9 mouse cellular contexts compared by ENCODE assay signal in the genomic region with DNA sequence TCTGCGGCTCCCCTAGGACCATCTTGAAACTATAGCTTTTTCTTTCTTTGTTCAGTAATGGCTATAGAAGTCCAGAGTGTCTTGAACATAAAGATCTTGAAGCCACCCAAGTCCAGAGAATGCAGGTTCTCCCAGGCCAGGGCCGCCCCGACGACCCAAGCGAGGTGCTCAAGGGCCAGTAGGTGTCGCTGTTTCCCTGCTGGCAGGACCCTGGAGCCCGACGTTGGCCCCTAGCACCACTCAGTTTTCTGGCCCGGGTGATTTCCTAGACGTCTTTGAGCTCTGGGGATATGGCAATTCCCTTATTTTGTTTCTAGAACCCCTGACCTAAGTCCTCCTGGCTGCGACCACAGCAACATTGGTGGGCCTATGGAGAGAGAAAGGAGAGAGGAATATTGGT.
DNase-seq lines count a peak whose midpoint lies in the region; ATAC-seq and TF ChIP-seq lines count a peak whose summit lies in the region.
"Had no signal": no experiment of that assay in that cellular context is flagged by ENCODE, and none has a peak within 500 bp of the region (broad histone marks: within the 10 kb centered on the region; RNA-seq: fewer than 3 reads in every experiment).

No protein-coding gene starts in this region.

- DNase-seq in heart, adult 8-10 months (ENCODE audit: low spot score), result no peak
- peak; percentile 26 for DNase-seq in G1E (ENCODE audit: low spot score)
- DNase-seq in cerebellum, postnatal 14 days, result peak; percentile 95 to 96
- peak; percentile 86 for DNase-seq in hindbrain, embryonic 10.5 days (ENCODE audit: low spot score)
- DNase-seq in left cerebral cortex, postnatal 36 days (ENCODE audit: low spot score in 2 of 2), result peak; percentile 83 to 85
- DNase-seq in neural tube, embryonic 10.5 days (ENCODE audit: extremely low spot score, low spot score), result peak; percentile 87
- DNase-seq in thymus, postnatal 4 days, result peak; percentile 80

- intact Hi-C loops in left cerebral cortex, postnatal 36 days (cut with DNase I), result loop anchor here (10.0 kb wide), 1 partner anchor 1780 kb away; no protein-coding TSS in a partner anchor

- no peak overlapping the region for H3K27ac ChIP-seq in heart, embryonic 12.5 days (ENCODE audit: poor library complexity, severe bottlenecking)
- peak overlapping the region; percentile 99 for H3K27ac ChIP-seq in hindbrain, embryonic 10.5 days
- H3K27ac ChIP-seq: limb, embryonic 12.5 days had no signal

- 1% methylated on average over 11 of the region's 11 CpGs for WGBS in heart, embryonic 12.5 days
- WGBS in hindbrain, embryonic 10.5 days, result 1% methylated on average over 11 of the region's 11 CpGs

- TF ChIP-seq CTCF in G1E (IDR thresholded peaks at IDR 0.05; ENCODE audit: low read depth, low read length), result peak; percentile 65; the same call in 1 of the 2 replicates

- peaks cover 17% of the 10 kb centered on the region for H3K4me1 ChIP-seq in heart, embryonic 12.5 days (replicated peaks)
- peaks cover 16% of the 10 kb centered on the region for H3K4me1 ChIP-seq in G1E (ENCODE audit: insufficient read depth, low read depth, low read length)
- peaks cover 25% of the 10 kb centered on the region for H3K4me1 ChIP-seq in hindbrain, embryonic 10.5 days (replicated peaks)

- H3K9ac ChIP-seq in heart, embryonic 12.5 days, result no peak overlapping the region
- H3K9ac ChIP-seq: limb, embryonic 12.5 days had no signal

- H3K36me3 ChIP-seq in heart, embryonic 12.5 days, result no peaks in the 10 kb centered on the region
- H3K36me3 ChIP-seq in G1E (replicated peaks), result no peaks in the 10 kb centered on the region
- H3K36me3 ChIP-seq in hindbrain, embryonic 10.5 days, result no peaks in the 10 kb centered on the region
- H3K36me3 ChIP-seq: limb, embryonic 12.5 days had no signal

- H3K4me3 ChIP-seq in heart, embryonic 12.5 days, result no peak overlapping the region
- H3K4me3 ChIP-seq in G1E (ENCODE audit: low read depth, low read length), result no peak overlapping the region
- H3K4me3 ChIP-seq in hindbrain, embryonic 10.5 days, result peak overlapping the region; percentile 85
- H3K4me3 ChIP-seq: limb, embryonic 12.5 days had no signal

- no peaks in the 10 kb centered on the region; the same call in 1 of the 2 replicates for H3K9me3 ChIP-seq in heart, embryonic 12.5 days (replicated peaks)
- no peaks in the 10 kb centered on the region for H3K9me3 ChIP-seq in G1E (replicated peaks)
- H3K9me3 ChIP-seq in hindbrain, embryonic 10.5 days, result no peaks in the 10 kb centered on the region
- H3K9me3 ChIP-seq: limb, embryonic 12.5 days had no signal

- H3K4me2 ChIP-seq in heart, embryonic 12.5 days, result no peak overlapping the region
- H3K4me2 ChIP-seq: limb, embryonic 12.5 days had no signal

- peak; percentile 53; the same call in 1 of the 2 replicates for ATAC-seq in heart, embryonic 12.5 days (ENCODE audit: insufficient number of reproducible peaks, low FRiP score)
- no peak for ATAC-seq in G1E (ENCODE audit: extremely low read depth, insufficient number of reproducible peaks, low FRiP score, poor library complexity, severe bottlenecking)

- peaks cover 77% of the 10 kb centered on the region for H3K27me3 ChIP-seq in heart, embryonic 12.5 days (replicated peaks)
- H3K27me3 ChIP-seq in G1E (ENCODE audit: insufficient read depth, low read length), result peaks cover 21% of the 10 kb centered on the region
- peaks cover 92% of the 10 kb centered on the region for H3K27me3 ChIP-seq in hindbrain, embryonic 10.5 days (ENCODE audit: insufficient read depth, poor library complexity, severe bottlenecking)
